Mouse (Mus musculus) liver, postnatal 0 days (tissue): ENCODE data around the gene Gm12184.

Experiments used
- CTCF ChIP-seq: sonication (generic); IDR thresholded peaks from 2 replicates; pipeline ENCODE4 v1.5.1; 2016; ENCODE audit warnings: antibody characterized with exemption, low read depth
- EP300 ChIP-seq: IDR thresholded peaks from 2 replicates; pipeline ENCODE4 v1.6.1; 2016; ENCODE audit warnings: antibody characterized with exemption, low read depth, mild to moderate bottlenecking

DNA sequence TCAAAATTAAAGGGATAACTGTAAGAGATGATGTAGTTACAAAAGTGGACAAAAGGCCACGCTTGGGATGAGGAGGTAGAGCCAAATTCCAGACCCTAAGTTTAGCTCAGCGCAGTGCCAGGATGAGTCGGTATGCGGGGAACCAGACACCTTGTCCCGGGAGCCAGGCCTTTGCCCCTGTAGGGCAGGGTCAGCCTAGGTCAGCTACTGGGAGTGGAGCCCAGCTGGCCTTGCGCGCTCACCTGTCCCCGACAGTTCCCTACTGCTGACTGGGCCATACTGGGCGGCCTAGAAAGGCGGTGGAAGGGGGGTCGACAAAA is 10.5 kb upstream of the Gm12184 start:
- TF ChIP-seq EP300, result no peak
- TF ChIP-seq CTCF, result no peak
